Mouse (Mus musculus) CD8-positive naive resting alpha-beta T cell, adult 2 months (primary cell): ENCODE measurements around the gene Hsd17b2.

Experiments
- DNase-seq, 2 experiments: peaks; one replicate each; pipeline ENCODE4 v3.0.0; 2022; ENCODE audit warnings: low read depth in 2 of 2, low spot score in 2 of 2

The Hsd17b2 gene

DNA sequence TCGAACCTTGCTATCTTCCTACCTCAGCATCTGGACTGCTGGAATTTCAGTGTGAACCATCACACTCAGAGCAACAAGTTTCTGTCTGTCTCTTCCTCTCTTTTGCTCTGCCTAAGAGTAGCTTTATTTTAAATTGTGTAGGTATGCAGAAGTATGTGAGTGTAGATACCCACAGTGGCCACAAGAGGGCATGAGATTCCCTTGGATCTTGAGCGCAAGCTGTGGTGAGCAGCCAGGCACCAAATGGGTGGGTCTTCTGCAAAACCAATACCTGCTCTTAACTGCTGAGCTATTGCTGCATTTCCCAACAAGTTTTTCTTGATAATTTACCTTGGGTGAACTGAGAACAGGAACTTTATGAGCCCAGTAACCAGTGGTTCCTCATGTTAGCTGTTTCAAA is 70.4 kb downstream of the Hsd17b2 start:
- no peak for DNase-seq

- no peak for DNase-seq
Observed at GRCm38 (mm10) chr8:117772597-117772996, 70.9 kb downstream of the Hsd17b2 start.

DNA sequence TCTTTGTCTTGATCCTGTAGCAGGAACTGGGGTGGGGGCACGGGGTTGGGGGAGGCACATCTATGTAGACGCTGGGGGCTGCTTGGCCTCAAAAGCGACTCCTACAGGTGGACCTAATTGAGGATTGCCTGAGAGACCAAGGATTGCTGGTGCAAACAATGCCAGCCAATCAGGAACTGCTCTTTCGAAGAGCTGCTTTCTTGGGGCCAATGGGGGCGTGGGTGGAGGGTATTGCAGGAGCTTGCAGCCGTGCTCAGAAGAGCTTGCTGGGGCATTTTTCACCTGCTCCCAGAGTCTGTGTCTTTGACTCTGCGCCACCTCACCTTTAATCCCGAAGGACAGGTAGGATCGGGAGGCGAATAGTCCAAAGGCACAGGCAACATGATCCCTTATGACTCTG is 73.9 kb downstream of the Hsd17b2 start:
- DNase-seq = no peak

- DNase-seq = no peak
Observed at GRCm38 (mm10) chr8:117776075-117776474, 74.4 kb downstream of the Hsd17b2 start.

GRCm38 (mm10) chr8:117778531-117779322 is 77.0 kb downstream of the Hsd17b2 start:
- no peak for DNase-seq

GRCm38 (mm10) chr8:117779344-117779743 is 77.6 kb downstream of the Hsd17b2 start:
- no peak for DNase-seq

DNA sequence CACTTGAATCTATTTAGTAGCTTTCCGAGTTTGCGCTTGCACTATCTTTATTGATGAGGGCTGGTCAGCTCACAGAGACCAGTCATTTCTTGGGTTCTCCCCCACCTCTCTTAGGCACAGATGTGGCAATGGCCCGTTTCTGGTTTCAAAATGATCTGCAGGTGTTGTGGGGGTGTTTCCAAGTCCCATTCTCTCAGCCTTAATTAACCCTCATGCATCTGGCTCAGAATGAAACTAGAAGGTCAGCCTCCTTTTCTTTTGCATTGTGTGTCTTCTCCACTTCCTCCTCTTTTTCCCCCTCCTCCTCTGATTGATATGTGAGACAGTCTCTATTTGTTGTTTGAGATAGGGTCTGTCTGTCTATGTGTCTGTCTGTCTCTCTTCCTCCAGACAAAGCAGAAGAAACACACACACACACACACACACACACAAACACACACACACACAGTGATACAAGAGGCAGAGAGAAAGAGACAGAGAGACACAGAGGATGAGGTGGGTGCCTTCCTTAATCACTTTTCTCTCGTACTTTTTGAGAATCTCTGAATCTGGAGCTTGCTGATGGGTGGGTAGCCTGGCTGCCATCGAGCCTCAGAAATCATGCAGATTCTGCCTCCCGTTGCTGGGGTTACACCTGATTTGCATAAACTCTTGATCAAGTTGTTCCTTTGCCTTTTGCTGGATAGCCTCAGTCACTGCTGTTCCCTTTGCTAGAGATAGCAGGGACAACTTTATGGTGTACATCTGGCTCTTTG is 79.8 kb downstream of the Hsd17b2 start:
- DNase-seq = no peak

GRCm38 (mm10) chr8:117783021-117783420 is 81.3 kb downstream of the Hsd17b2 start:
- no peak for DNase-seq

DNA sequence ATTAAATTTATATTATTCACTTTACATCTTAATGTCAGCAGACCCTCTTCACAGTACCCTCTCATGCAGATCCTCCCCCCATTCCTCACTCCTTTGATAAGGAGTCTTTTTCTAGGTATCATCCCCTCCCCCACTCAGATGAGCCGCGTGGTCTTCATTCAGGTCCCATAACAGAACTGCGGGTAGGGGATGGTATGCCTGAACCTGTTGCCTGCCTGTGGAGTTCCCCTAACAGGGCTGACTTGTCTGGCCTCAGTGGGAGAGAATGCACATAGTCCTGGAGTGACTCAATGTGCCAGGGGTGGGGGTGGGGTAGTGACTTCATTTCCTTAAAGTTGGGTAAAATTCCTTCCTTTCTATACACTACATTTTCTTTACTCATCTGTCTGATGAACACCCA is 84.7 kb downstream of the Hsd17b2 start:
- no peak for DNase-seq

DNA sequence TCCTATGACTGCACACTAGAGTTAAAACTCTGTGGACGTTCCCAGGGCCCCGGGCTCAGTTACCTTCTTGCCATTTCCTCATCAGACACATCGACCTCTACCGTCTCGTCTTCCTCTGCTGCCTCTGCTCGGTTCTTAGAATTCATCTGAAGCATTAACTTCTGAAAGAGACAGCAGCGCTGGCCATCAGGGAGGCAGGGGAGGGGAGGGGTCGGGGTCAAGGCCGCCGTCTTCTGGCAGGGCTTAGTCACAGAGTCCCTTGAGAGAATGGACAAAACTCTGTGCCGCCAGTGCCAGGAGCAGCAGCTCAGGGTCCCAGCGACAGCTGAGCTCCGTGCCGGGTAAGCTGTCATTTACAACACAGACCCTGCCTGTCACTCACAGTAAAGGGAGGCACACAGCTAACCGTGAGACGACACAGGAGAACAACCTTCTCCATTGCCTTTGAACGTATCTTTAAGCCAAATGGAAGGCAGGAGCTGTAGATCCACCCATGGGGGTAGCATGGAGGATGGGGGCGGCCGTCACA is 91.0 kb downstream of the Hsd17b2 start:
- no peak for DNase-seq

- DNase-seq = no peak
Observed at GRCm38 (mm10) chr8:117794581-117794980, 92.9 kb downstream of the Hsd17b2 start.

DNA sequence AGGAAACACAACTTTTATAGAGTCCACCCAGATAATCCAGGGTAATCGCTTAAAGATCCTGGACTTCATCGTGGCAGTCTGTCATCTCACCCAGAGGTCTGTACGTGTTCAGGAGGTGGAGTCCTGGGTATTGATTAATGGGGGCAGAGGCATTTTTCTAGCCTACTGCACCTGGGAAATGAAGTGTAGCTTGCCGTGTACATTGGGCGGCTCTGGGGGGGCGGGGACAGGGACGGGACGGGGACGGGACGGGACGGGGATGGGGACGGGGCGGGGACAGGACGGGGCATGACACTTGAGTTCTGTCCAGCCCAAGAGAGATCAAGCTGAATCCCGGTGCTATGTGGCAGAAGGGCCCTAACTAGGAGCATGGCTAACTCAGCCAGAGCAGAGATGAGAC is 94.8 kb downstream of the Hsd17b2 start:
- no peak for DNase-seq

GRCm38 (mm10) chr8:117798066-117798465 is 96.4 kb downstream of the Hsd17b2 start:
- no peak for DNase-seq

- DNase-seq = peak; percentile 90
Observed at GRCm38 (mm10) chr8:117801443-117802298, 100.0 kb downstream of the Hsd17b2 start, which contains the start of gene Mphosph6. TSS of gene Mphosph6 (minus strand) at chr8:117801943.

DNA sequence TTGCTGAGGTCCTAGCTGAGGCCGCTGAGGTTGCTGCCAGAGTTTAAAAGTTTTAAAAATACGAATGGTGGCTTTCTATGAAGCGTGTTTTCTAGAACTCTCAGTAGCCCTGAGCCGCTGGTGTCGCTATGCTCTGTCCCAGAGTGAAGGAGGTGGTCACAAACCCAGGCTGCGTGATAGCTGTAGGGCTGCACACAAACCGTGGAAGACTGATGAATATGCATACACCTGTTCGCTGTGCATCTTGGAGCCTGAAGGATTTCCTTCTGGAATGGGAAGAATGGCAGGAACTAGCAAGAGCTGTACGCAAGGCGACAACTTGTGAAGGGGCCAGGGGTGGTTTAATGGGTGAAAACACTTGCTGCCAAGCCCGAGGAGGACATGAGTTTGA is 100.6 kb downstream of the Hsd17b2 start:
- no peak for DNase-seq

DNA sequence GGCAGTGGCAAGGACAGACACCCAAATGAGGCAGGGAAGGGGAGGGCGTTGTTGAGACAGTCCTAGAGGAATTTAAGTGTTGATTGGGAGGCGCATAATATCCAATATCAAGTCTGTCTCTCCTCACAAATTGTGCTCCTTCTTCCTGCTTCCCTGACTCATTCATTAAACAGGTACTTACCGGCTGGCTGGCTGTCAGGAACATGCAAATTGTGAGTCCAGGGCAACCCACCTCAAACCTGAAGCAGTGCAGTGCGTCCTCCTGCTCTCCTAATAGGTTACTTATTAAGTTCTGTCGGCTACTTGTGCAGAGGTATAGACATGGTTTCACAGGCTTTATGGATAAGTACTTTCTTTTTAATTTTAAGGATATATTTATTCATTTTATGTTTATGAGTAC is 103.7 kb downstream of the Hsd17b2 start:
- no peak for DNase-seq
